Mouse (Mus musculus): ENCODE measurements around the gene Prkd2.

DNA sequence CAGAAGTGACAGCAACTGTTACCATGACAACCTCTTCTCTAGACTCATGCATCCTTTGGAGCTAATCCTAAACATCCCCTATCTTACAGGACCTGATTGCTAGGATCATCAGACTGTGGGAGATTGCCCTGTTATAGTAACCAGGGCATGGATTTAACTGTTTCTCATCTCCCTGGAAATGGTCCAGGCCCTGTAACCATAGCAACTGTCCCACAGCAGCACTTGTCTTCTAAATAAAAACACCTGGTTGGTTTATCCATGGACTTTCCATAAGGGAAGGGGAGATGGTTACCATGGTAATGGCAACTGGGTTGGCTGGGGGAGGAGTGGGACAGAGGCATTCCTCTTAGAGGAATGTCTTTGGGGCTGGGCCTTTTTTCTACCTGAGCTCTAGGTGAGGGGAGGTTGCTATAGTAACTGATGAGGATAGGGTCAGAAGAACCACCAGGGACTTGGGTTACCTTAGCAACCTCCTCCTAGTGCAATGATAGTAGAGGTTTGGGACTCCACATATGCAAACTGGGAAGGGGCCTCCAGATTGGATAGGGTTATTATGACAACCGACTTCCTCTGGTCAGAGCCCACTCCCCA, 27.3 kb upstream of the Prkd2 start, which contains the start of gene Strn4:
- TF ChIP-seq CTCF (IDR thresholded peaks at IDR 0.05; ENCODE audit: low read depth) (no peak), EP300 (IDR thresholded peaks at IDR 0.05; ENCODE audit: low read depth) (no peak)

Data from heart, postnatal 0 days (tissue).